Mouse (Mus musculus) layer of hippocampus, adult 11-12 months (tissue): Measurements from ENCODE around the gene Abcb10.
A peak's percentile ranks its signal among the peaks of the same experiment; 100 is the strongest.
"Not testable (repeated sequence)": the region's sequence is repeated elsewhere in the genome, so short reads cannot be mapped to it uniquely, and the experiment has no call there.

Source experiments
- DNase-seq: peaks from one replicate; pipeline ENCODE4 v3.0.0; 2022; ENCODE audit warnings: low spot score

Gene Abcb10

GRCm38 (mm10) chr8:123981674-123982073 lies 1.2 kb downstream of the Abcb10 start:
- DNase-seq = peak; percentile 54

DNA sequence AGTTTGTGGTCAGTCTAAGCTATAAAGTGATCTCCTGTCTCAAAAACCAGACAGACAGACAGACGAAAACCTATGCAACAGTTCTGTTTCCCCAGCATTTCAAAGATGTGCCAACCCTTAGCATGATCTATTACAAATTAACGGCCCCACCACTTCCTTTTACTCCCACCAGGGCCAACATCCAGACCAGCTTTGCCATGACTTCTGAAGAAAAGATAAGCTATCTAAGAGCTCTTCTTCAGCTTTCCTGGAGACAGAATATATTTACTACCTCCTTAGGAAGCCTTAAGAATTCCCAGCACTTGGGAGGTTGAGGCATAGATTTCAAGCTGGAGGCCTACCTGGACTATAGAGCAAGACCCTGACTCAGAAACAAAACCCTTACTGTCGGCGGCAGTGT lies 2.7 kb downstream of the Abcb10 start:
- no peak for DNase-seq

- DNase-seq = no peak
Measured at GRCm38 (mm10) chr8:123978926-123979325, 4.0 kb downstream of the Abcb10 start.

DNA sequence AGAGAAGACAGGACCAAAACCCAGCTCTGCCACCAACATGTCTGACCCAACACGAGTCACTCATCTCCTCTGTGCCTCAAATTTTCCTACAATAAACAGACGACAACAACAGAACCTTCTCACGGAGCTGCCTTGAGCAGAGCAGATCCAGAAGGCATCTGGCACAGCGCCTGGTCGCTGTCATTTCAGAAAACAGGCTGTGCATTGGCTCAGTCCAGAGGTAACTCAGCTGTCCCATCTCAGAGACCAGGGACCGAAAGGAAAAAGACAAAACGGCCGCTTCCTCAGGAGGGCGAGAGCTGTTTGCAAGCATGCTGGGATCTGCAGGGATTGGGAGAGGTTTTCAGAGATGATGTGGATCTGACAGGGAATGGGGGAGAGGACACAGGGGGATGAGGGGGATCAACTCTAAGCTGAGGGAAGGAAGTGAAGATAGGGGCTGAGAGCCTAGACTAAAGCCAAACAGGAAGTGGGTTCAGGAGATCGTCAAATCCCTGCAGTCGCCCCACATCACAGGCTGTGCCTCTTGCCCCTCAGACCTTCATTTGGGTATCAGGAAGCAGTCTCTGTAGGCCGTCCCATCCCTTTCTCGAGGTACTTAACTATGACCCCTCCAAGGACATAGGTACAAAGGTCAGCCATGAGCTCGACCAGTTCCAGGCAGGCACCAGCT lies 4.6 kb downstream of the Abcb10 start:
- peak; percentile 32 for DNase-seq

DNA sequence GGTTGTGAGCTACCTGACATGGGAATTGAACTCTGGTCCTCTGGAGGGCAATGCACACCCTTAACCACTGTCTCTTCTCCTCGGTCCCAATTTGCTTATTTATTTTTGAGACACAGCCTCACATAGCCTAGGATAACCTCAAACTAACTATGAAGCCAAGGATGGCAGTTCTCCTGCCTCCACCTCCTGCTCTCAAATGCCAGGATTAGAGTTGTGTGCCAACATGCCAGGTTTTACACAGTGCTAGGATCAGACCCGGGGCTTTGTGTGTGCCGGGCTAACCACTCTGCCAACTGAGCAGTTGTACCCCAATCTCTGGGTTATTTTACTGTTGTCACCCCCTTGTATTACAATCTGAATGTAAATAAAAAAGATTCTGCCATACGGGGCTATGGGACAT lies 5.4 kb downstream of the Abcb10 start:
- no peak for DNase-seq

GRCm38 (mm10) chr8:123973495-123973894 lies 9.4 kb downstream of the Abcb10 start:
- no peak for DNase-seq

DNA sequence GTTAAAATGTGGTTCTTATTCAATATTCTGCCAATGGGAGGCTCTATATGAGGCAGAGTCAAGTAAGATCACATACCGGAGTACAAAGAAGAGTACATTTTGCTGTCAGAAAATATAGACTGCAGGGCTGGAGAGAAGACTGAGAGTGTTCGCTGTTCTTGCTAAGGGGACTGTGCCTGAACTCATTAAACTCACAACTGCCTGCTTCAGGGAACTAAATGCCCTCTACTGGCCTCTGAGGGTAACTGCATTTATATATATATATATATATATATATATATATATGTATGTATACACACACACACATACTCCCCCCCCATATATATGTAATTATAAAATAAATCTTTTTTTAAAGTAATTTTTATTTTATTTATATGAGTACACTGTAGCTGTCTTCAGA lies 16.0 kb downstream of the Abcb10 start:
- DNase-seq = no peak

- DNase-seq = no peak
Measured at GRCm38 (mm10) chr8:123961371-123961770, 21.6 kb downstream of the Abcb10 start.

DNA sequence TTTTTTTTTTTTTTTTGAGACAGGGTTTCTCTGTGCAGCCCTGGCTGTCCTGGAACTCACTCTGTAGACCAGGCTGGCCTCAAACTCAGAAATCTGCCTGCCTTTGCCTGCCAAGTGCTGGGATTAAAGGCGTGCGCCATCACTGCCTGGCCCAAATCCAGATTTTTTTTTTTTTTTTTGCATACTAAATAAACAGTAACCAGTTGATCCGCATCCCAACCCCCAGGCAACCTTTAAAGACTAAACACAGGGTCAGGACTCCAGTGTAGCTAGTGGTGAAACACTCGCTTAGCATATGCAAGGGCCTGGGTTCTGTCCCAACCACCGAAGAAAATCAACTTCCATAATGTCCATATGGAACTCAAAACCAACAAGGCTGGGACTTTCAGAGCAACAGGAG lies 22.4 kb downstream of the Abcb10 start:
- DNase-seq = not testable (repeated sequence)

DNA sequence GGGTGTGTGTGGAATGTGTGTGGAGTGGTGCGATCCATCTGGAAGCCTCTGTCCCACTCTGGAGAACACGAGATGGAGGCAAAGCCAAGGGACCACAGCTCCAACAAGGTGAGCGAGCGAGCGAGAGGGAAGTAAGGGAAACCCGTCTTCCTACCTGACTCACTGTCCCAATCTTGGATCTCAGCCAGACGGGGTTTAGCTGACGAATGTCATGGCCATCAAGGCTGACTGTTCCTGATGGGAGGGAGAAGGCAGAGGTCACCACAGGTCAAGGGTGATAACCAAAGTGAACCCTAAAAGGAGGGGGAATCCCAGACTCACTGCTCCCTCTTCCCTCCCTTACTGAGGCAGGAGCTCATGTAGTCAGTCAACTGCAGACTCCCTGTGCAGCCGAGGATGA lies 22.9 kb downstream of the Abcb10 start:
- no peak for DNase-seq

DNA sequence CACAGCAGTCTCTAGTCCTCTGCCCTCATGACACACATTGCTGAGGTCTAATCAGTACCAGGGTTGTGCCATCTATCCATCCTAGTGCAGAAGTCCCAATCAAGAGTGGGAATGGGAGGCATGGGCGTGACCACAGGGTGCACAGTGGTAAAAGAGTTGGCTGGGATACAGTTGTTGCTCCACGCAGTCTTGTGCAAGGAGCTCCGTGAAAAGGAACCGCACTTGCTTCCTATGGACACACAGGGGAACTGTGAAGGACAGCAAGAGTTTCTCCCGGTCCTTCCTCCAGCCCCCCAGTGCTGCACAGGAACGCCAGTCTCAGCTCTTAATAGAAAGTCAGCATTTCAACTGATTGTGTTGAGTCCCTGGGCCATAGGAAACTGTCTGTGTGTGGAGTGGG lies 23.4 kb downstream of the Abcb10 start:
- no peak for DNase-seq

GRCm38 (mm10) chr8:123958130-123958529 lies 24.8 kb downstream of the Abcb10 start:
- DNase-seq = no peak

GRCm38 (mm10) chr8:123954246-123954645 lies 28.7 kb downstream of the Abcb10 start:
- no peak for DNase-seq

- no peak for DNase-seq
Measured at GRCm38 (mm10) chr8:123953686-123954085, 29.2 kb downstream of the Abcb10 start.

DNA sequence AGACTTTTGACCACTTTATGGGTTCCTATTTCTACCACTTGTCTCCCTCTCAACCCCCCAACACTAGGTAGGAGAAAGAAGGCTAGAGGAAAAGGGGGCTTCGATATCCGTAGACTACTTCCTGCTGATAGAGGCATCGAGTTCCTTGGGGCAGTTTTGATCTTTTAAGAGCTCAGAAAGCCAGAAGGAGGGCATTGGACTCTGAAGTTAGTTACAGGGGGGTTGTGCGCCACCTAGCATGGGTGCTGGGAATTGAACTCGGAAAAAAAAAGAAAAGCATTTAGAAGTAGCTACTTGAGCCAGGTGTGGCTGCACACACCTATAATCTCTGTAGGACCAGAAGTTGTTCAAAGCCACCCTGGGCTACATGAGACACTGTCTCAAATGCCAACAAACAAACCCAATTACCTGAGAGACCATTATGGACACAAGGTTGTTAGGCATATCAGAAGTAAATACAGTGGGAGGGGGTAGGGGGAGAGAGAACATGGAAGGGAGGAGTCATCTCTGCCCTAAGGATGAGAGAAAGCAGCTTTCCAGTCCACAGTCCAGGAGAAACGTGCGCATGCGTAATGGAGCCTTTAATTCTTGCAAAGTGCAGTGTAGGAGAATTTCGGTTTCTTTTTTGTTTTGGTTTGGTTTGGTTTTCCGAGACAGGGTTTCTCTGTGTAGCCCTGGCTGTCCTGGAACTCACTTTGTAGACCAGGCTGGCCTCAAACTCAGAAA lies 32.7 kb downstream of the Abcb10 start:
- DNase-seq = peak; percentile 39

GRCm38 (mm10) chr8:123949686-123949986 lies 33.3 kb downstream of the Abcb10 start:
- no peak for DNase-seq

GRCm38 (mm10) chr8:123948942-123949685 lies 33.8 kb downstream of the Abcb10 start, which contains the start of gene Nup133:
Gene Nup133 (minus strand): TSS chr8:123949265.
- peak; percentile 99 for DNase-seq

GRCm38 (mm10) chr8:123929026-123929425 lies 53.9 kb downstream of the Abcb10 start:
- no peak for DNase-seq

GRCm38 (mm10) chr8:123925671-123926070 lies 57.3 kb downstream of the Abcb10 start:
- no peak for DNase-seq

DNA sequence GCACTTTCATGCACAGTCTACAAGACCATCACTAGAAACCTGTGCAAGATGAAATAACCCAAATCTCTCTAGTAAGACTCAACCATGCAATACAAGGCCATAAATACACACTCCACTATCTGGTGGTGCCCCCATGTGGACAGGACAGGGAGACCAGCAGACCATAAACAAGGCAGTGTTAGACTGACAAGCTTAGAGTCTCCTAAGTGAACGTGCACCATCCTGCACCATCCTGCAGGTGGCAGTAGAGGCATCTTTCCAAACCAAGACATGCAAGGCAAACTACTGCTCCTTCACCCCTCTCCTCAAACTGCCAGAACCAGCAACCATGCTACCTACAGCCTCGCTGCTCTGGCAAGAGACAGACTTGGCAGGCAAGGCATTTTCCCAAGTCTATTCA lies 58.2 kb downstream of the Abcb10 start:
- peak; percentile 86 for DNase-seq

GRCm38 (mm10) chr8:123914635-123915034 lies 68.3 kb downstream of the Abcb10 start:
- no peak for DNase-seq

DNA sequence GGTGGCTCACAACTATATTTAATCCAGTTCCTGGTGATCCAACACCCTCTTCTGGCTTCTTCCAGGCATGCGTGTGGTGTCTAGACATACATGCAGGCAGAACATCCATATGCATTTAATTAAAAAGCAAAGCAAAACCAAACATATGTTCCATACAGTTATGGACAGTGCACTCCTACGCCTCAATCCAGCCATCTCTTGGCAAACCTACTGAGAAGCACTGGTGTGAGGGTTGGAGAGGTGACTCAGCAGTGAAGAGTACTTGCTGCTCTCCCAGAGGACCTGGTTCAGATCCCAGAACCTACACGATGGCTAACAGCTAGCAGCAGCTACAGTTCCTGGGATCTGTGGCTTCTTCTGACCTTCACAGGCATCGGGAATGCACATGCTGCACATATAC lies 70.7 kb downstream of the Abcb10 start:
- no peak for DNase-seq

GRCm38 (mm10) chr8:123907604-123908003 lies 75.3 kb downstream of the Abcb10 start:
- no peak for DNase-seq
